Mouse (Mus musculus) lung, embryonic 14.5 days (tissue): Measurements from ENCODE around the gene Hfe. TPM values are rescaled to one million over a fixed set of nuclear protein-coding genes. Genes with fewer than 3 reads are reported as not detected.
"Not testable (repeated sequence)": the region's sequence is repeated elsewhere in the genome, so short reads cannot be mapped to it uniquely, and the experiment has no call there.

ENCODE experiments used
- ATAC-seq: fragments of 200-750 bp; cut with Nextera tagmentation; 2 replicates; pipeline ENCODE4 v1.8.0; 2017; ENCODE audit warnings: mild to moderate bottlenecking, moderate TSS enrichment, moderate library complexity; ENCODE audit not compliant: insufficient read depth
- DNase-seq: peaks from one replicate; pipeline ENCODE4 v3.0.0-alpha.2; 2015
- H3K27ac ChIP-seq: fragments of 300-500 bp; sonication (generic); 2 replicates; pipeline ENCODE4 v1.5.1; 2014; ENCODE audit warnings: low read depth, mild to moderate bottlenecking, moderate library complexity
- H3K27me3 ChIP-seq: fragments of 300-500 bp; sonication (generic); 2 replicates; pipeline ENCODE4 v1.6.1; 2014; ENCODE audit warnings: low read length, control low read depth; ENCODE audit not compliant: insufficient read depth
- H3K36me3 ChIP-seq: fragments of 300-500 bp; sonication (generic); 2 replicates; pipeline ENCODE4 v1.6.1; 2014; ENCODE audit warnings: control low read depth; ENCODE audit not compliant: insufficient read depth
- H3K4me1 ChIP-seq: fragments of 300-500 bp; sonication (generic); 2 replicates; pipeline ENCODE4 v1.6.1; 2014; ENCODE audit warnings: antibody characterized with exemption, control low read depth; ENCODE audit not compliant: insufficient read depth
- H3K4me2 ChIP-seq: fragments of 300-500 bp; sonication (generic); 2 replicates; pipeline ENCODE4 v1.6.1; 2014; ENCODE audit warnings: mild to moderate bottlenecking
- H3K4me3 ChIP-seq: fragments of 300-500 bp; sonication (generic); 2 replicates; pipeline ENCODE4 v1.5.1; 2014; ENCODE audit warnings: low read depth, low read length
- H3K9ac ChIP-seq: fragments of 300-500 bp; sonication (generic); 2 replicates; pipeline ENCODE4 v1.6.1; 2014
- H3K9me3 ChIP-seq: fragments of 300-500 bp; sonication (generic); 2 replicates; pipeline ENCODE4 v1.6.1; 2016; ENCODE audit warnings: low read depth, low read length, control low read depth
- CTCF ChIP-seq: IDR thresholded peaks from 2 replicates; pipeline ENCODE4 v1.5.1; 2016; ENCODE audit warnings: antibody characterized with exemption, low read depth
- WGBS: fragments of 180-500 bp; shearing (Covaris S2); extraction: QIAGEN DNeasy Blood & Tissue Kit; methylation state at CpG from one replicate; pipeline ENCODE4 v1.1.7; 2014; 5-methylcytosine and 5-hydroxymethylcytosine counted together
- polyA plus RNA-seq: library from polyadenylated mRNA; unstranded; fragments of >200 nt; fragmentation: Nextera tagmentation; extraction: Ambion mirVana; gene quantifications from 2 replicates; pipeline ENCODE4 v1.2.1, GENCODE M21; 2014

Gene Hfe
- polyA plus RNA-seq, 1 experiment from 2014 or later = 8.4 TPM

GRCm38 (mm10) chr13:23685121-23685861, 25.4 kb downstream of the Hfe start:
- H3K4me1 ChIP-seq = peaks cover 9% of the 10 kb centered on the region; the same call in 1 of the 2 replicates
- no peaks in the 10 kb centered on the region for H3K27me3 ChIP-seq
- H3K27ac ChIP-seq = peak overlapping the region; percentile 100
- no peaks in the 10 kb centered on the region for H3K9me3 ChIP-seq
- H3K9ac ChIP-seq = peak overlapping the region; percentile 64
- peak overlapping the region; percentile 79 for H3K4me2 ChIP-seq
- no peaks in the 10 kb centered on the region for H3K36me3 ChIP-seq
- peak overlapping the region; percentile 44 for H3K4me3 ChIP-seq
- ATAC-seq (no peak), DNase-seq (peak; percentile 82)
- WGBS = under 1% methylated on average over 15 of the region's 15 CpGs
- no peak for TF ChIP-seq CTCF

GRCm38 (mm10) chr13:23684295-23684945, 26.2 kb downstream of the Hfe start:
- Histone ChIP-seq H3K4me2 (peak overlapping the region; percentile 79), H3K4me3 (peak overlapping the region; percentile 44), H3K27ac (peak overlapping the region; percentile 100), H3K9ac (peak overlapping the region; percentile 64)
- not testable (repeated sequence) for H3K9me3 ChIP-seq, H3K27me3 ChIP-seq, H3K4me1 ChIP-seq, H3K36me3 ChIP-seq
- peak; percentile 94 for DNase-seq
- WGBS = 0% methylated on average over 11 of the region's 37 CpGs
- peak; percentile 6; the same call in 1 of the 2 replicates for ATAC-seq

DNA sequence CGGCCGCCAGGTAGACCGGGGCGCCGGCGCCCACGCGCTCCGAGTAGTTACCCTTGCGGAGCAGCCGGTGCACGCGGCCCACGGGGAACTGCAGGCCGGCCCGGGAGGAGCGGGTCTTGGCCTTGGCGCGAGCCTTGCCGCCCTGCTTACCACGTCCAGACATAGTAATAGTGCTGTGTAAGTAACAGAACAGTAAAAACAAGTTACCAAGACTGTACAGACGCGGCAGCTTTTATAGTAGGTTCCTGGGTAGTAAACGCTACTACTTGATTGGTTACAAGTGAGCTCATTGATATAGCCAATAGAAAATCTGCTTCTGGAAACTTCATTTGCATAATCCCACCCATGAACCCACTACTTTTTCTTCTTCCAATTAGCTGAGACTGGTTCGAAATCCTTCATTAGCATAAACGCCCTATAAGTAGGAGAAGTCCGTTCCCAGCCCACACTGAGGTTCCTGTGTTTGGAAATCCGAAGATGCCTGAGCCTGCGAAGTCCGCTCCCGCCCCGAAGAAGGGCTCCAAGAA, 26.8 kb downstream of the Hfe start, which contains the start of the genes Hist1h2ac and Hist1h2bc:
Gene Hist1h2ac, minus strand, starts transcription at position 194 of the 527 bp plus-strand sequence.
Gene Hist1h2bc, plus strand, starts transcription at position 445 of the 527 bp plus-strand sequence.
- Histone ChIP-seq H3K4me3 (peak within 1 kb of the TSS; percentile 44), H3K4me2 (peak within 1 kb of the TSS; percentile 79), H3K27me3 (no peaks in the 10 kb centered on the region), H3K9me3 (no peaks in the 10 kb centered on the region), H3K9ac (peak within 1 kb of the TSS; percentile 66), H3K36me3 (no peaks in the 10 kb centered on the region), H3K4me1 (peaks cover 9% of the 10 kb centered on the region; the same call in 1 of the 2 replicates), H3K27ac (peak within 1 kb of the TSS; percentile 100)
- no peak for TF ChIP-seq CTCF
- ATAC-seq (peak; percentile 98), DNase-seq (peak; percentile 99)
- WGBS = under 1% methylated on average over 32 of the region's 32 CpGs

- DNase-seq = peak; percentile 62
- H3K4me2 ChIP-seq = peak overlapping the region; percentile 72
- H3K9ac ChIP-seq = peak overlapping the region; percentile 66
- not testable (repeated sequence) for H3K36me3 ChIP-seq, H3K27me3 ChIP-seq, H3K4me1 ChIP-seq, H3K9me3 ChIP-seq
- peak overlapping the region; percentile 96 for H3K27ac ChIP-seq
- WGBS = 10% methylated on average over 10 of the region's 30 CpGs
- ATAC-seq = peak; percentile 47
- H3K4me3 ChIP-seq = peak overlapping the region; percentile 41
These were observed 27.5 kb downstream of the Hfe start for GRCm38 (mm10) chr13:23682947-23683754.

- peak overlapping the region; percentile 72 for H3K4me2 ChIP-seq
- DNase-seq (peak; percentile 24), ATAC-seq (no peak)
- H3K27me3 ChIP-seq = no peaks in the 10 kb centered on the region
- no peaks in the 10 kb centered on the region for H3K36me3 ChIP-seq
- H3K27ac ChIP-seq = peak overlapping the region; percentile 96
- 43% methylated on average over 1 of the region's 1 CpGs for WGBS
- TF ChIP-seq CTCF = no peak
- H3K4me1 ChIP-seq = peaks cover 9% of the 10 kb centered on the region; the same call in 1 of the 2 replicates
- peak overlapping the region; percentile 41 for H3K4me3 ChIP-seq
- H3K9me3 ChIP-seq = no peaks in the 10 kb centered on the region
- H3K9ac ChIP-seq = peak overlapping the region; percentile 66
These were observed 28.1 kb downstream of the Hfe start for GRCm38 (mm10) chr13:23682623-23682946.

DNA sequence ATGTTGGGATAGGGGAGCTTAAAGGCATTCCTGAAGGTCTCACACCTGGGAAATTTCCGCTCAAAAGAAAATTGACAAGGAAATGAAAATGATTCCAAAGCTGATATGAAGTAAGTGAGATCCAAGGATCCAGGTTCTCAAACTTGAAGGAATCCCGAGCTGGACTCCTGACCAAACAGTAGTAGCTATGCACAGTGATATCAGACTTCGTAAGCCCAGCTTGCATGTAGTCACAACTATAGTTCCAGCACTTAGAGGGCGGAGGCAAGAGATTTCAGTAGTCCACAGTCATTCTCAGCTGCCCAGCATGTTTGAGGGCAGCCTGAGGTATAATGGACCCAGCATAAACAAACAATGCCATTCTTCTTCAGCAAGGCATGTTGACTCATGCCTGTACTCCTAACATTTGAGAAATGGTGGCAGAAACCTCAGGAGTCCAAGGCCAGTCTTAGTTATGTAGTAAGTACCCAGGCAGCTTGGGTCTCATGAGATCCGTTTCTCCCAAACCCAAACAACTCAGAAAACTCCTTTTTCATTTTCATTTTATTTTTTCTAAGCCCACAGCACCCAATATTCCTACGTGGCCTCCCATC, 28.6 kb downstream of the Hfe start:
- no peak for TF ChIP-seq CTCF
- no peaks in the 10 kb centered on the region for H3K36me3 ChIP-seq
- H3K27ac ChIP-seq = peak overlapping the region; percentile 96
- no peak overlapping the region for H3K9ac ChIP-seq
- peak overlapping the region; percentile 41; the same call in 1 of the 2 replicates for H3K4me3 ChIP-seq
- H3K27me3 ChIP-seq = no peaks in the 10 kb centered on the region
- H3K9me3 ChIP-seq = no peaks in the 10 kb centered on the region
- WGBS = 67% methylated on average over 6 of the region's 6 CpGs
- peaks cover 6% of the 10 kb centered on the region; the same call in 1 of the 2 replicates for H3K4me1 ChIP-seq
- peak overlapping the region; percentile 72 for H3K4me2 ChIP-seq
- ATAC-seq (no peak), DNase-seq (no peak)
